Mouse (Mus musculus): ENCODE results near the gene Irf6. TPM values are rescaled to one million over a fixed set of nuclear protein-coding genes. Genes with fewer than 3 reads are reported as not detected.

Gene Irf6
- polyA plus RNA-seq, 1 experiment from 2014 or later: 15.4 TPM

- no peak for ATAC-seq (ENCODE audit: borderline replicate concordance, extremely low read depth, low FRiP score, low TSS enrichment)
- no peak within 1 kb of the TSS for H3K4me2 ChIP-seq
- no peaks in the 10 kb centered on the region for H3K36me3 ChIP-seq
- H3K27me3 ChIP-seq: no peaks in the 10 kb centered on the region
- H3K4me3 ChIP-seq: no peak within 1 kb of the TSS
- no peaks in the 10 kb centered on the region for H3K4me1 ChIP-seq
- H3K9ac ChIP-seq: no peak within 1 kb of the TSS
- WGBS: 87% methylated on average over 3 of the region's 3 CpGs
- H3K9me3 ChIP-seq: no peaks in the 10 kb centered on the region
- H3K27ac ChIP-seq: no peak within 1 kb of the TSS
Measured at GRCm38 (mm10) chr1:193207503-193207902, 54.6 kb downstream of the Irf6 start, which contains the start of gene Lamb3. Gene Lamb3 (plus strand): TSS chr1:193207699.

- Histone ChIP-seq H3K36me3 (no peaks in the 10 kb centered on the region), H3K4me1 (no peaks in the 10 kb centered on the region), H3K4me2 (no peak overlapping the region), H3K4me3 (no peak overlapping the region), H3K27me3 (no peaks in the 10 kb centered on the region), H3K9ac (no peak overlapping the region), H3K9me3 (no peaks in the 10 kb centered on the region), H3K27ac (no peak overlapping the region)
- ATAC-seq (ENCODE audit: borderline replicate concordance, extremely low read depth, low FRiP score, low TSS enrichment): 0 out of 2 replicates have a peak, but pooled peaks have one; percentile 53
- 37% methylated on average over 2 of the region's 2 CpGs for WGBS
Measured at GRCm38 (mm10) chr1:193208178-193208577, 55.3 kb downstream of the Irf6 start.

GRCm38 (mm10) chr1:193211371-193211770 lies 58.5 kb downstream of the Irf6 start:
- Histone ChIP-seq H3K9me3 (no peaks in the 10 kb centered on the region), H3K27me3 (no peaks in the 10 kb centered on the region), H3K4me1 (no peaks in the 10 kb centered on the region), H3K9ac (no peak overlapping the region), H3K4me2 (no peak overlapping the region), H3K4me3 (no peak overlapping the region), H3K27ac (no peak overlapping the region), H3K36me3 (no peaks in the 10 kb centered on the region)
- 49% methylated on average over 5 of the region's 5 CpGs for whole genome bisulfite sequencing
- ATAC-seq (ENCODE audit: borderline replicate concordance, extremely low read depth, low FRiP score, low TSS enrichment): no peak

DNA sequence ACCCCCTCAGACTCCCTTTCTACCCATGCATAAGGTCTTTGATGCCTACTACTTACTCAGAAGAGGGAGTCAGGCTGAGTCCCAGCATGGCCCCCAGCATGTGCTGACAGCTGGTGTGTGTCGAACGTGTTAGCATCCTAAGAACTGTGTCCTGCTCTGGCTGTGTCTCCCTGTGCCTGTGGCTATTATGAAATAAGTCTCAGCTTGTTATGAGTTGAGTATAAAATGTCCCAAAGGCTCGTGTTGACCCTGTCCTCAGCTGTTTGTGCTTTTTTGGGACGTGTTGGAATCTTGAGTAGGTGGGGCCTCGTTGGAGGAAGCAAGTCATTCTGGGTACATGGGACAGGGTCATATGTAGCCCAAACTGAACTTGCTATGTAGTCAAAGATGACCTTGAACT lies 61.1 kb downstream of the Irf6 start:
- no peak overlapping the region for H3K27ac ChIP-seq
- H3K9ac ChIP-seq: no peak overlapping the region
- no peaks in the 10 kb centered on the region for H3K9me3 ChIP-seq
- H3K4me1 ChIP-seq: no peaks in the 10 kb centered on the region
- no peak overlapping the region for H3K4me2 ChIP-seq
- H3K36me3 ChIP-seq: no peaks in the 10 kb centered on the region
- 57% methylated on average over 5 of the region's 5 CpGs for WGBS
- H3K4me3 ChIP-seq: no peak overlapping the region
- peak; percentile 72 for ATAC-seq (ENCODE audit: borderline replicate concordance, extremely low read depth, low FRiP score, low TSS enrichment)
- H3K27me3 ChIP-seq: no peaks in the 10 kb centered on the region

GRCm38 (mm10) chr1:193216000-193216399 lies 63.1 kb downstream of the Irf6 start:
- 59% methylated on average over 3 of the region's 3 CpGs for WGBS

GRCm38 (mm10) chr1:193220408-193220807 lies 67.5 kb downstream of the Irf6 start:
- 54% methylated on average over 5 of the region's 5 CpGs for WGBS
- no peaks in the 10 kb centered on the region for H3K36me3 ChIP-seq
- no peak overlapping the region for H3K27ac ChIP-seq
- H3K27me3 ChIP-seq: no peaks in the 10 kb centered on the region
- H3K4me2 ChIP-seq: no peak overlapping the region
- no peaks in the 10 kb centered on the region for H3K4me1 ChIP-seq
- H3K9ac ChIP-seq: no peak overlapping the region
- no peak overlapping the region for H3K4me3 ChIP-seq
- no peaks in the 10 kb centered on the region for H3K9me3 ChIP-seq
- ATAC-seq (ENCODE audit: borderline replicate concordance, extremely low read depth, low FRiP score, low TSS enrichment): no peak

More at GRCm38 (mm10) chr1:193216000-193216399, 63.1 kb downstream of the Irf6 start:
- H3K36me3 ChIP-seq: no peaks in the 10 kb centered on the region
- no peaks in the 10 kb centered on the region for H3K9me3 ChIP-seq
- H3K4me2 ChIP-seq: no peak overlapping the region
- H3K4me3 ChIP-seq: no peak overlapping the region
- ATAC-seq (ENCODE audit: borderline replicate concordance, extremely low read depth, low FRiP score, low TSS enrichment): no peak
- no peaks in the 10 kb centered on the region for H3K4me1 ChIP-seq
- H3K27ac ChIP-seq: no peak overlapping the region
- H3K9ac ChIP-seq: no peak overlapping the region
- no peaks in the 10 kb centered on the region for H3K27me3 ChIP-seq

Other genes starting within 250 kb of the Irf6 start
- 0.88 and 0.93 TPM in 2 replicates for gene Syt14, start 117.3 kb upstream of the Irf6 start, polyA plus RNA-seq (2015; fragmentation: Nextera tagmentation; extraction: Ambion mirVana)
- 7.0 and 7.4 TPM in 2 replicates for gene Diexf, start 22.8 kb upstream of the Irf6 start, polyA plus RNA-seq (2015; fragmentation: Nextera tagmentation; extraction: Ambion mirVana)
- gene A130010J15Rik, start 14.9 kb downstream of the Irf6 start, polyA plus RNA-seq (2015; fragmentation: Nextera tagmentation; extraction: Ambion mirVana): 13.6 and 14.1 TPM in 2 replicates
- 2.9 and 3.8 TPM in 2 replicates for gene Traf3ip3, start 48.6 kb downstream of the Irf6 start, polyA plus RNA-seq (2015; fragmentation: Nextera tagmentation; extraction: Ambion mirVana)
- 38.1 and 43.9 TPM in 2 replicates for gene Lamb3, start 54.6 kb downstream of the Irf6 start, polyA plus RNA-seq (2015; fragmentation: Nextera tagmentation; extraction: Ambion mirVana)
- gene Hsd11b1, start 111.0 kb downstream of the Irf6 start, polyA plus RNA-seq (2015; fragmentation: Nextera tagmentation; extraction: Ambion mirVana): 19.3 and 27.1 TPM in 2 replicates
- 148 and 169 TPM in 2 replicates for gene G0s2, start 120.1 kb downstream of the Irf6 start, polyA plus RNA-seq (2015; fragmentation: Nextera tagmentation; extraction: Ambion mirVana)
- gene Camk1g, start 217.2 kb downstream of the Irf6 start, polyA plus RNA-seq (2015; fragmentation: Nextera tagmentation; extraction: Ambion mirVana): 36.8 and 38.8 TPM in 2 replicates